Mouse (Mus musculus): ENCODE data around the gene Vcam1.

GRCm38 (mm10) chr3:116157447-116157990 is 28.0 kb upstream of the Vcam1 start:
- TF ChIP-seq POLR2A (IDR thresholded peaks at IDR 0.05; ENCODE audit: insufficient read length, low read depth) (no peak), POLR2AphosphoS2 (IDR thresholded peaks at IDR 0.05; ENCODE audit: insufficient read length, low read depth) (no peak), USF1 (IDR thresholded peaks at IDR 0.05; ENCODE audit: low read depth) (no peak)

All from myocyte (in vitro differentiated cells).